Mouse (Mus musculus) kidney, embryonic 14.5 days (tissue): ENCODE results near the gene Lin54. TPM values are rescaled to one million over a fixed set of nuclear protein-coding genes. Genes with fewer than 3 reads are reported as not detected.

Source experiments
- ATAC-seq: fragments of 200-750 bp; cut with Nextera tagmentation; 2 replicates; pipeline ENCODE4 v1.8.0; 2017; ENCODE audit warnings: moderate number of reproducible peaks, mild to moderate bottlenecking, moderate TSS enrichment, moderate library complexity; ENCODE audit not compliant: low FRiP score, low TSS enrichment
- H3K27ac ChIP-seq: fragments of 300-500 bp; sonication (generic); 2 replicates; pipeline ENCODE4 v1.5.1; 2014; ENCODE audit warnings: low read depth, mild to moderate bottlenecking, low read length, moderate library complexity, mixed read lengths
- H3K27me3 ChIP-seq: fragments of 300-500 bp; sonication (generic); 2 replicates; pipeline ENCODE4 v1.6.1; 2014; ENCODE audit warnings: mild to moderate bottlenecking, low read length; ENCODE audit not compliant: control insufficient read depth, insufficient read depth
- H3K36me3 ChIP-seq: fragments of 300-500 bp; sonication (generic); 2 replicates; pipeline ENCODE4 v1.6.1; 2014; ENCODE audit warnings: low read length, mixed read lengths; ENCODE audit not compliant: control insufficient read depth, insufficient read depth
- H3K4me1 ChIP-seq: fragments of 300-500 bp; sonication (generic); 2 replicates; pipeline ENCODE4 v1.6.1; 2014; ENCODE audit warnings: low read length, mixed read lengths; ENCODE audit not compliant: control insufficient read depth, insufficient read depth
- H3K4me2 ChIP-seq: fragments of 300-500 bp; sonication (generic); replicated peaks from 2 replicates; pipeline ENCODE4 v1.6.1; 2014; ENCODE audit warnings: low read depth, mild to moderate bottlenecking, low read length
- H3K4me3 ChIP-seq: fragments of 300-500 bp; sonication (generic); 2 replicates; pipeline ENCODE4 v1.5.1; 2014; ENCODE audit warnings: mild to moderate bottlenecking, low read length
- H3K9ac ChIP-seq: fragments of 300-500 bp; sonication (generic); 2 replicates; pipeline ENCODE4 v1.6.1; 2014; ENCODE audit warnings: low read depth, mild to moderate bottlenecking, low read length, moderate library complexity
- H3K9me3 ChIP-seq: fragments of 300-500 bp; sonication (generic); 2 replicates; pipeline ENCODE4 v1.6.1; 2016; ENCODE audit warnings: low read length; ENCODE audit not compliant: control insufficient read depth
- WGBS: fragments of 180-500 bp; shearing (Covaris S2); extraction: QIAGEN DNeasy Blood & Tissue Kit; methylation state at CpG from one replicate; pipeline ENCODE4 v1.1.7; 2014; 5-methylcytosine and 5-hydroxymethylcytosine counted together
- microRNA-seq: library from miRNA; unstranded; fragments of <30 nt; microRNA quantifications from one replicate; pipeline ENCODE4, GENCODE M21; 2016
- polyA plus RNA-seq: library from polyadenylated mRNA; unstranded; fragments of >200 nt; fragmentation: Nextera tagmentation; extraction: Ambion mirVana; gene quantifications from 2 replicates; pipeline ENCODE4 v1.2.1, GENCODE M21; 2014

Lin54 gene
- polyA plus RNA-seq, 1 experiment from 2014 or later, result 16.8 TPM

DNA sequence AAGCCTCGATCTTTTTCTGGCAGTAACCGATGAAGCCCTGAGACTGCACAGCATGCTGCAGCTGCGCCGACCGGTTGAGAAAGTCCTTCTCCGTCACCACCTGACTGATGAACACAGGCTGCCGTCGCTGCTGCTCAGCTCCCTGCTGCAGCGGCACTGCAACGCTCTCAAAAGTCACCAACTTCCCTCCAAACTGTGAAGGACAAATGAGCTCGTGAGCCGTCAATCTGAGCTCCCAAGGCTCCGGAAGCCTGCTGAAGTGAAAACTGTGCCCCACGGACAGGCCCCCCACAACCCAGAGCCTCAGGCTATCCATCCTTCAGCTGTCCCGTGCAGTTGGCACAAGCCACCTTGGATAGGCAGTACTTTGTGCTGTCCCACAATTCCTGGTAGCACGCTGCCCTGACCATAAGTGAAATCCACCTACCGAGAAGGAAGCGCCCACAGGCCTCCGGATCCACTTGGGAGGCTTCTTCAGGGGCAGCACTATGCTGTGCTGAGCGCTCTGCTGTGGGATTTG, 107.9 kb downstream of the Lin54 start:
- Histone ChIP-seq H3K27ac (no peak overlapping the region), H3K9me3 (no peaks in the 10 kb centered on the region), H3K4me2 (no peak overlapping the region), H3K4me3 (no peak overlapping the region), H3K4me1 (no peaks in the 10 kb centered on the region), H3K36me3 (peaks cover 90% of the 10 kb centered on the region), H3K27me3 (no peaks in the 10 kb centered on the region), H3K9ac (no peak overlapping the region)
- 93% methylated on average over 20 of the region's 20 CpGs for WGBS
- ATAC-seq, result no peak

Small RNA genes within 50 kb of the gene (microRNA-seq; reads per million reads assigned to microRNA genes)
- not detected for gene Gm23222

Other genes starting within 250 kb of the Lin54 start
- gene Sec31a, start 84.4 kb downstream of the Lin54 start, polyA plus RNA-seq, result 111 and 163 TPM in 2 replicates
- 199 and 212 TPM in 2 replicates for gene Cops4, start 17.7 kb upstream of the Lin54 start, polyA plus RNA-seq
- 105 and 140 TPM in 2 replicates for gene Plac8, start 71.6 kb upstream of the Lin54 start, polyA plus RNA-seq
- gene Coq2, start 174.5 kb upstream of the Lin54 start, polyA plus RNA-seq, result 62.0 and 76.4 TPM in 2 replicates
- gene Hpse, start 219.1 kb upstream of the Lin54 start, polyA plus RNA-seq, result 2.4 and 3.5 TPM in 2 replicates